Mouse (Mus musculus) cerebellum, adult 2 months (tissue): Measurements from ENCODE around the gene Tanc1.

Experiments used
- CTCF ChIP-seq: fragments of 200-500 bp; IDR thresholded peaks from 2 replicates; pipeline ENCODE4 v1.5.1; 2011; ENCODE audit warnings: low read depth, mild to moderate bottlenecking, control low read depth, low read length, moderate library complexity, borderline replicate concordance; ENCODE audit not compliant: insufficient read depth
- POLR2A ChIP-seq: fragments of 200-500 bp; IDR thresholded peaks from 2 replicates; pipeline ENCODE4 v1.6.1; 2011; ENCODE audit warnings: low read length, control low read depth, borderline replicate concordance; ENCODE audit not compliant: insufficient read depth

- TF ChIP-seq POLR2A (no peak), CTCF (no peak)
Observed at GRCm38 (mm10) chr2:59775820-59776219, 164.0 kb downstream of the Tanc1 start.
